Mouse (Mus musculus): ENCODE data around the gene Wrap73. TPM values are rescaled to one million over a fixed set of nuclear protein-coding genes. Genes with fewer than 3 reads are reported as not detected.

Gene Wrap73
- total and polyA plus RNA-seq, 3 experiments, result 32.1 to 77.6 (median 49.3) TPM

DNA sequence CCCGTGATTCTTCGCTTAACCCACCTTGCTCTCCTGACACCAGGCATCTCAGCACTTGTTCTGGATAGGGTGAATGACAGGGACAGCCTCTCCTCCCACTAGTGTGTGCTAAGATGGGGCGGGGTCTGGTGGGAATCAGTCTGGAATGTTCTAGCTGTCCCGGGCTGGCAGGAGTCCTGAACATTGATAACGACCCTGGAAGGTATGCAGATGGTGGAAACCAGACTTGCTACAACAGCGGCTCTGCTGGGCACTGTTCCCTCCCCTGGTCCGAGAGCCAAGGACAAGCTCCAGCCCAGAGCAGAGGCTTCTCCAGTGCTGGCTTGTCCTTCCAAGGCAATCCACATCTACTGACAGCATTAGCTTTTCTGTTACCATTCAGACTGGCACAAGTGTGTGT is 71.4 kb downstream of the Wrap73 start:
- Histone ChIP-seq H3K4me3 (replicated peaks in 1 of 3; ENCODE audit: low read depth in 2 of 3, low read length in 2 of 3, poor library complexity in 1 of 3) (no peak overlapping the region), H3K4me2 (ENCODE audit: insufficient read depth, low read depth, poor library complexity, severe bottlenecking) (no peak overlapping the region), H3K27me3 (replicated peaks) (no peaks in the 10 kb centered on the region), H3K9me3 (replicated peaks; ENCODE audit: low read length) (peaks cover 27% of the 10 kb centered on the region), H3K9ac (ENCODE audit: insufficient read depth, low read depth) (no peak overlapping the region), H3K36me3 (replicated peaks in 1 of 2; ENCODE audit: control insufficient read depth in 1 of 2, insufficient read depth in 1 of 2, low read length in 1 of 2) (no peaks in the 10 kb centered on the region), H3K79me2 (replicated peaks; ENCODE audit: control insufficient read depth, extremely low read depth, insufficient read depth, poor library complexity, severe bottlenecking) (no peaks in the 10 kb centered on the region), H3K27ac (ENCODE audit: insufficient read depth, low read depth) (no peak overlapping the region), H3K4me1 (ENCODE audit: control insufficient read depth in 1 of 2, insufficient read depth in 2 of 2) (no peaks in the 10 kb centered on the region)
- no peak for TF ChIP-seq JUND (conservative IDR thresholded peaks at IDR 0.05; ENCODE audit: low read depth, low read length)
- TF ChIP-seq USF1 (IDR thresholded peaks at IDR 0.05; ENCODE audit: low read depth, low read length), result no peak
- no peak for TF ChIP-seq JUN (IDR thresholded peaks at IDR 0.05; ENCODE audit: insufficient read depth, low read depth, low read length)
- no peak for TF ChIP-seq CTCF (conservative IDR thresholded peaks at IDR 0.05 in 1 of 2, IDR thresholded peaks at IDR 0.05 in 1 of 2; ENCODE audit: low read depth in 2 of 2, low read length in 2 of 2)
- TF ChIP-seq IRF4 (IDR thresholded peaks at IDR 0.05; ENCODE audit: low read depth, low read length), result no peak
- TF ChIP-seq MAX (IDR thresholded peaks at IDR 0.05; ENCODE audit: low read length), result no peak
- no peak for TF ChIP-seq HCFC1 (IDR thresholded peaks at IDR 0.05; ENCODE audit: low read depth, low read length)
- no peak for TF ChIP-seq UBTF (IDR thresholded peaks at IDR 0.05; ENCODE audit: low read depth, low read length)
- no peak for TF ChIP-seq TCF12 (IDR thresholded peaks at IDR 0.05; ENCODE audit: low read depth, low read length)
- TF ChIP-seq ZNF384 (IDR thresholded peaks at IDR 0.05; ENCODE audit: low read depth, low read length), result no peak
- no peak for TF ChIP-seq RCOR1 (conservative IDR thresholded peaks at IDR 0.05; ENCODE audit: low read depth, low read length)
- no peak for TF ChIP-seq ELF1 (IDR thresholded peaks at IDR 0.05; ENCODE audit: low read depth, low read length)
- no peak for TF ChIP-seq ETS1 (conservative IDR thresholded peaks at IDR 0.05; ENCODE audit: low read depth, low read length)
- DNase-seq (ENCODE audit: extremely low read depth), result no peak
- dilution Hi-C loops (cut with MboI; ENCODE audit: extremely low pct_ligation_motif_present, extremely low pct_unique_long_range_greater_than_20kb, low sequenced_read_pairs), result no loop called here
- in situ Hi-C loops (cut with MboI; ENCODE audit: low pct_ligation_motif_present, low pct_unique_long_range_greater_than_20kb, low sequenced_read_pairs), result loop anchor here (25.0 kb wide), 1 partner anchor 599 kb away; no protein-coding TSS in a partner anchor

DNA sequence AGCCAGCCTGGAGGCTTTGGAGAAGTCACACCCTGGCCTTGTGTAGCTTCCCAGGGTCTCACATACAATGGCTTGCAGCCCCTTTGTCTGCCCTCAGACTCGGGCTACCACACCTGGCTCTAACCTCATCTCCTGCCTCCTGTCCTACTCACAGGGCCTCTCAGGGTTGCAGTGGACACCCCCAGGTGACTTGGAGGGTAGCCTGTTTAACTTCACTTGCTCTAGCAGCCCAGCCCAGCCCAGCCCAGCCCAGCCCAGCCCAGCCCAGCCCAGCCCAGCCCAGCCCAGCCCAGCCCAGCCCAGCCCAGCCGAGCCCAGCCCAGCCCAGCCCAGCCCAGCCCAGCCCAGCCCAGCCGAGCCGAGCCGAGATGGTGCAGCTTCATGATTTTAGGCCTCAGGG is 71.9 kb downstream of the Wrap73 start:
- Histone ChIP-seq H3K4me1 (ENCODE audit: control insufficient read depth in 1 of 2, insufficient read depth in 2 of 2) (no peaks in the 10 kb centered on the region), H3K27me3 (replicated peaks) (no peaks in the 10 kb centered on the region), H3K36me3 (replicated peaks in 1 of 2; ENCODE audit: control insufficient read depth in 1 of 2, insufficient read depth in 1 of 2, low read length in 1 of 2) (no peaks in the 10 kb centered on the region), H3K9me3 (replicated peaks; ENCODE audit: low read length) (peaks cover 32% of the 10 kb centered on the region), H3K4me2 (ENCODE audit: insufficient read depth, low read depth, poor library complexity, severe bottlenecking) (no peak overlapping the region), H3K79me2 (replicated peaks; ENCODE audit: control insufficient read depth, extremely low read depth, insufficient read depth, poor library complexity, severe bottlenecking) (no peaks in the 10 kb centered on the region), H3K27ac (ENCODE audit: insufficient read depth, low read depth) (no peak overlapping the region), H3K9ac (ENCODE audit: insufficient read depth, low read depth) (no peak overlapping the region), H3K4me3 (replicated peaks in 1 of 3; ENCODE audit: low read depth in 2 of 3, low read length in 2 of 3, poor library complexity in 1 of 3) (no peak overlapping the region)
- no peak for TF ChIP-seq JUN (IDR thresholded peaks at IDR 0.05; ENCODE audit: insufficient read depth, low read depth, low read length)
- TF ChIP-seq CHD1 (IDR thresholded peaks at IDR 0.05; ENCODE audit: low read depth, low read length), result no peak
- TF ChIP-seq ZKSCAN1 (IDR thresholded peaks at IDR 0.05; ENCODE audit: borderline replicate concordance, low read depth, low read length), result no peak
- no peak for TF ChIP-seq SIN3A (IDR thresholded peaks at IDR 0.05; ENCODE audit: low read length)
- no peak for TF ChIP-seq RAD21 (IDR thresholded peaks at IDR 0.05; ENCODE audit: low read depth, low read length)
- no peak for TF ChIP-seq NRF1 (IDR thresholded peaks at IDR 0.05; ENCODE audit: low read depth, low read length)
- TF ChIP-seq ZC3H11A (IDR thresholded peaks at IDR 0.05; ENCODE audit: low read depth, low read length), result no peak
- no peak for TF ChIP-seq MYC (IDR thresholded peaks at IDR 0.05; ENCODE audit: low read depth, low read length)
- no peak for TF ChIP-seq IRF4 (IDR thresholded peaks at IDR 0.05; ENCODE audit: low read depth, low read length)
- no peak for TF ChIP-seq RCOR1 (conservative IDR thresholded peaks at IDR 0.05; ENCODE audit: low read depth, low read length)
- no peak for TF ChIP-seq POLR2A (IDR thresholded peaks at IDR 0.05; ENCODE audit: low read depth, low read length)
- TF ChIP-seq HCFC1 (IDR thresholded peaks at IDR 0.05; ENCODE audit: low read depth, low read length), result no peak
- TF ChIP-seq CTCF (conservative IDR thresholded peaks at IDR 0.05 in 1 of 2, IDR thresholded peaks at IDR 0.05 in 1 of 2; ENCODE audit: low read depth in 2 of 2, low read length in 2 of 2), result no peak
- no peak for TF ChIP-seq MXI1 (IDR thresholded peaks at IDR 0.05; ENCODE audit: low read depth, low read length)
- TF ChIP-seq EP300 (IDR thresholded peaks at IDR 0.05; ENCODE audit: low read length), result no peak
- TF ChIP-seq SMC3 (IDR thresholded peaks at IDR 0.05; ENCODE audit: low read depth, low read length), result no peak
- TF ChIP-seq BHLHE40 (IDR thresholded peaks at IDR 0.05; ENCODE audit: low read depth, low read length), result no peak
- TF ChIP-seq MAFK (IDR thresholded peaks at IDR 0.05; ENCODE audit: insufficient replicate concordance, low read length), result no peak
- no peak for TF ChIP-seq PAX5 (IDR thresholded peaks at IDR 0.05; ENCODE audit: low read length)
- no peak for DNase-seq (ENCODE audit: extremely low read depth)
- in situ Hi-C loops (cut with MboI; ENCODE audit: low pct_ligation_motif_present, low pct_unique_long_range_greater_than_20kb, low sequenced_read_pairs), result loop anchor here (25.0 kb wide), 1 partner anchor 598 kb away; no protein-coding TSS in a partner anchor
- dilution Hi-C loops (cut with MboI; ENCODE audit: extremely low pct_ligation_motif_present, extremely low pct_unique_long_range_greater_than_20kb, low sequenced_read_pairs), result no loop called here
